Mouse (Mus musculus) induced T-regulatory cell, adult 2 months (primary cell): ENCODE data around the gene Tex2.
"Not testable (repeated sequence)": the region's sequence is repeated elsewhere in the genome, so short reads cannot be mapped to it uniquely, and the experiment has no call there.

Source experiments
- DNase-seq: peaks from one replicate; pipeline ENCODE4 v3.0.0-alpha.2; 2012; ENCODE audit warnings: low read depth

Gene Tex2

GRCm38 (mm10) chr11:106506211-106506610 lies 107.0 kb downstream of the Tex2 start:
- peak; percentile 35 for DNase-seq

- DNase-seq = no peak
Observed at GRCm38 (mm10) chr11:106504129-106504528, 109.1 kb downstream of the Tex2 start.

- DNase-seq = no peak
Observed at GRCm38 (mm10) chr11:106503425-106503717, 109.9 kb downstream of the Tex2 start.

- no peak for DNase-seq
Observed at GRCm38 (mm10) chr11:106502631-106503424, 110.4 kb downstream of the Tex2 start.

- DNase-seq = no peak
Observed at GRCm38 (mm10) chr11:106502159-106502505, 111.1 kb downstream of the Tex2 start.

DNA sequence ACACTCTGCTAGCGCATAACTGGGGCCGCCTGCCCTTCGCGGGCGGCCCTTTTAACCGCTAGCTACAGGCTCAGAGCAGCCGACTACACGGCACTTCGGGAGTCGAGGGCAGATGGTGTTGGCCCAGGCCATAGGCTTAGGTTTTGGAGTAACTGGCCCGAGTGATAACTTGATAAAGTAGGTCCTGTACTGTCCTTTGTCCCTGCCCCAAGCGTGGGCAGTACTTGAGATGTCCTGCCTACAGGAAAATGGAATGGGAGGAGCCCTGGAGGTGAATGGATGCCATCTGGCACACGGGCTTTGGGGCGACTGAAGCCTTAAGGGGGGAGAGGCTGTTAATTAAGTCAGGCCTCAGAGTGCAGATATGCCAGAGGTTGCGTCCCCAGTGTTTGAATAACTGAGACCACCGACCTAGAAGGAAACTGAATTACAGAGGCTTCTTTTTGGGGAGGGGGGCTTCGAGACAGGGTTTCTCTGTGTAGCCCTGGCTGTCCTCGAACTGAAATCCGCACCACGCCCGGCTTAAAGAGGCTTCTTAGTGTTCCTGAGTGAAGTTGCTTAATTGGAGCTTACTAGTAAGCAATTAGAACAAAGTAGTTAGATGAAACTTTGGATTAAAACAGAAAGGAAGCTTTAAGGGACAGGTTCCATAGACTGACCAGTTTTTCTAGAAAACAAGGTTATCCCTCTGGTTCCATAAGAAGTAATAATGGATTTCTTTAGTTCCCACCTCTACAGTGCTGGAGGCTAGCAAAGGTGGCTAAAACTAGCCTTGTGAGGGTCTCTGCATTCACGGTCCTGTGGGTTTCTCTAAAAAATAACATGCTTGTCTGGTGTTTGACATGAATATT lies 111.7 kb downstream of the Tex2 start:
- peak; percentile 70 for DNase-seq

DNA sequence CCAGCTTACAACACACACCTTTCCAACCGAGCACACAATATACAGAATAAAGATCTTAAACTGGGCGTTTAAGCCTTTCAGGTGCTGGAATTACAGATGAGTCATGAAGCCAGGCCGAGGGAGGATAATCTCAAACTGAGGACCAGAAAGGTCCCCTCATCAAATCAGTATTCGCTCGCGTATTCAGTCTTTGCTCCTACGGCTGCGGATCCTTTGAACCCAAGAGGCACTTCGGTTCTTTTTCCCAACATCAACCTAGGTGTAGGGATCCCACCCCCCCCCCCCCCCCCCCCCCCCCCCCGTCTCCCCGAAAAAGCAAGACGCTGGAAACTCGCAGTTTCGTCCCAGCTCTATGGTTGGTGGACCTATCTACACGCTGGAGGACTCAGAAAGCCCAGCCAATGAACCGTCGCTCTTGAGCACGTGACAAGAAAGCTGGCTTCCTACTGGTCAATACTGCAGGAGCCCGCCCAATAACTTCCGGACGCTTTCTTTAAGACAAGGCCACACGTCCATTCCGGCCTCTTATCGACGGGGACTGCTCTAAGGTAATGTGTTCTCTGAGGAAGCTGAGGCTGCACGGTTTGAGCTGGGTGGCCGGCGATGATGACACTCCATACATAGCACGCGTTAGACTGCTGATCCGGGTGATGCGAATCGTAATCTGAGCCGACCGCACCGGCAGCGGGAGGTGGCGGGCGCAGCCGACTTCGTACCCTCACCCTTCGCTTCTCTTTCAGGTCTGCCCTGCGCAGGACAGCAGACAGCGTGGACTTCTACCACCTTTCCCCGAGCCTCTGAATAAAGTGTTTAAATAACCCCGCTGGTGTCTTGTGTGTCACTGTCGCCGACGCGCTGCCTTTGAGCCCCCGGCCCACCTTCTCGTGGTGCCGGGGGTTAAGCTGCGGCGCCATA lies 112.6 kb downstream of the Tex2 start:
- DNase-seq = peak; percentile 99

DNA sequence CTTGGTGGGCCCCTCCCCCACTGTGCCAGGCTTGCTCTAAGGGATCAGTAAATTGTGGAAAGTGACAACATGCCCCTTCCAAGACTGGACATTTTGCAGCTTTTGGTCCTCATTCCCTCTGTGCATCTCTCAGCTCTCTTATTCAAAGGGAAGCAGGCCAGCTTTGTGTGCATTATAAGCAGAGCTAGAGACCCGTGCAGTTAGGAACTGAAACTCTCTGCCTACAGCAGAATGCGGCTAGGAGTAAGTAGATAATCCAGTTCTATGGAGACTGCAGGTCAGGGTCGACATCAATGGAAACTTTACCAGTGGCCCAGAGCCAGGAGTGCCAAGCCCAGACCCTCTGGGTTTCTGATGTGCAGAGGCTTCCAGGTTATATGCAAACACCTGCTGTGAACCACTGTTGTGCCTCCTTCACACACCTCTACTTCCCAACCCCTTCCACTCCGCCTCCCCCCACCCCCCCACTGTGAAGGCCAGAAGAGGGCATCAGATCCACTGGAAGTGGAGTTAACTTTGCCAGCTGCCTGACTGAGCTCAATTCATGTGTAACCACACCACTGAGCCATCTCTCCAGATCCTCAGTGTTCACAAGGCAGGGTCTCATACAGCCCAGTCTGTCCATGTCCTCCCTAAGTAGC lies 114.4 kb downstream of the Tex2 start:
- DNase-seq = no peak

GRCm38 (mm10) chr11:106497926-106498325 lies 115.3 kb downstream of the Tex2 start:
- no peak for DNase-seq

GRCm38 (mm10) chr11:106497009-106497408 lies 116.2 kb downstream of the Tex2 start:
- DNase-seq = not testable (repeated sequence)

DNA sequence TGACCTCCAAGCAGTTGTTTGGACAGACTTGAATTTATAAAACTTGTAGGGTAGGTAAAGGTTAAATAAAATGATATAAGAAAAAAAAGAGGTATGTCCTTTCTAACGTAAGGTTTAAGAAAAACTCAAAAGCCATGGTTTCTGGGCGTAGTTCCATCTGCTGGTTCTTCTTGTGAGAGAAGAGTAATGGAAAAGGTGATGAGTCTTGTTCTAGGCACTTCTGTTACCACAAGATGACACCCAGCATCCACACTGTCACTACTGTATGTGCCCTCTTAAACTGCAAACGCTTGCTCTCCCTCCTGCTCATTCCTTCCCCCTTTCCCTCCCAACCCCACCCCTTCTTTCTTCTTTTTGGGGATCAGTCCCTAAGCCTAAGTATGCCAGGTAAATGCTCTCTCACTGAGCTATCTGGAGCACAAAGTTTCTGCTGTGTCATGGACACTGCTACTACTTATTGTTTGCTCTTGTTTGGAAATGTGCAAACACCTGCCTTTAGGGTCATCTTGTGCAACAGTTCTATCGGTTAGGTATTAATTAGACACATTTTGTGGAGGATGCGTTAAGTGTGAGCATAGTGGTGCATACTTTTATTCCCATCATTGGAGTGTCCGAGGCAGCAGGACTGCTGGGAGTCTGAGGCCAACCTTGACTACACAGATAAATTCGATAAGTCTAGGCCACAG lies 120.1 kb downstream of the Tex2 start:
- DNase-seq = no peak

- peak; percentile 91 for DNase-seq
Observed at GRCm38 (mm10) chr11:106491393-106491792, 121.8 kb downstream of the Tex2 start.

DNA sequence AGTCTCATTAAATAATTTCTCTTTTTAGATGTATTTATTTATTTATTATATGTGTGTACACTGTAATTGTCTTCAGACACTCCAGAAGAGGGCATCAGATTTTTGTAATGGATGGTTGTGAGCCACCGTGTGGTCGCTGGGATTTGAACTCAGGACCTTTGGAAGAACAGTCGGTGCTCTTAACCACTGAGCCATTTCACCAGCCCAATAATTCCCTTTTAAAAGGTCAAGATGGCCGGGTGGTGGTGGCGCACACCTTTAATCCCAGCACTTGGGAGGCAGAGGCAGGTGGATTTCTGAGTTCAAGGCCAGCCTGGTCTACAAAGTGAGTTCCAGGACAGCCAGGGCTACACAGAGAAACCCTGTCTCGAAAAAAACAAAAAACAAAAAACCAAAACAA lies 122.6 kb downstream of the Tex2 start:
- DNase-seq = not testable (repeated sequence)

DNA sequence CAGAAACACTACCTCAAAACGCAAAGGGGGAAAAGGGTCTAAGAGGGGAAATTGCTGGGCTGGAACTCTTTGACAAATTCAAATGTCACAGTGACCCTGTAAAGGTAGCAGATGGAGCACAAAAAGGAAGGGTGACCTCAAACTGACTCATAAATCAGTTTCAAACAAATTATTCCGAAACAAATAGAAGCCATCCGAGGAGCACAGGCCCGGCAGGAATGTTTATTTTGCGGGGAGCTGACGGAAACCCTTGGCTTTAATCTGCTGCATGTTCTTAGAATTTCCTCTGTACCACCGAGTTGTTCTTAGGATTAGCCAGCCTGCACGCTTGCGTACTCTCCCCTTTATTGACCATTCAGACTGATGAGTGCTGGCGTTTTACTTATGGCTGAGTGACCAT lies 123.2 kb downstream of the Tex2 start:
- no peak for DNase-seq

GRCm38 (mm10) chr11:106489036-106489693 lies 124.1 kb downstream of the Tex2 start:
- DNase-seq = no peak

DNA sequence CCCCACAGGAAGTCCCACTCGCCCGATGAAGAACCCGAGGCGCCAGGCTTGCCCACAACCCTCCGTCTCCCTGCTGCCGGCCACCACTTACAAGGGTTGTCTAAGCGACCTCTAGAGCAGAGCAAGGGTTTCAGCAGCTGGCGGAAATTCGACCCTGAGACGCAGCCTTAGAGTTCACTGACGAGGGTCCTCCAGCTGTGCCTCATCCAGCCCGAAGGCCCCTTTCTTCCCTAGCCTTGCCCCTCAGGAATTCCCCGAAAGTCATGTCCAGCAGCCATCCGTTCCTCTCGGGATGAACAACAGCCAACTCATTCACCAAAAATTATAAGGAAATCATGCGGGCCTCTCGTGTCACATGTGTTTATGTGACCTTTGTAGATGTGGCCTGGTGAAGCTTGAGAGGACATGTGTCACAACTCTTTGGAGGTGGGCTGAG lies 125.1 kb downstream of the Tex2 start:
- no peak for DNase-seq

DNA sequence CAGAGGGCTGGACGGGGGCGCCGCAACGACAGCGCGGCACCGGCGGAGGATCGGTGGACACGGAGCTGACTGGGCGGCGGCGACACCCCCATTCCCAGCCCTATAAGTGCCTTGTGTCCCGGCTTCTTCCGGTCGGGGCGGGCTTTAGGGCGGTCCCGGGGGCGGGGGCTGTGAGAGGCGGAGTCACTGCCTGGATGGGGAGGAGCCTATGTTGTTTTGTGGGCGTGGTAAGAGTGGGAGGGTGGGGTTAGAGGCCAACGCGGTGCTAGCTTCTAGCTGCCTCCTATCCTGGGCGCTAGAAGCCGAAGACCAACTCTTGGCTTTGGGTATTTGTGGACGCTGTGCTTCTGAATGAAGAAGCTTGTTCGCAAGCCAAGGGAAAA lies 125.5 kb downstream of the Tex2 start, which contains the start of gene Ern1:
TSS of gene Ern1 (minus strand) at position 120 of the 383 bp plus-strand sequence.
- peak; percentile 96 for DNase-seq

DNA sequence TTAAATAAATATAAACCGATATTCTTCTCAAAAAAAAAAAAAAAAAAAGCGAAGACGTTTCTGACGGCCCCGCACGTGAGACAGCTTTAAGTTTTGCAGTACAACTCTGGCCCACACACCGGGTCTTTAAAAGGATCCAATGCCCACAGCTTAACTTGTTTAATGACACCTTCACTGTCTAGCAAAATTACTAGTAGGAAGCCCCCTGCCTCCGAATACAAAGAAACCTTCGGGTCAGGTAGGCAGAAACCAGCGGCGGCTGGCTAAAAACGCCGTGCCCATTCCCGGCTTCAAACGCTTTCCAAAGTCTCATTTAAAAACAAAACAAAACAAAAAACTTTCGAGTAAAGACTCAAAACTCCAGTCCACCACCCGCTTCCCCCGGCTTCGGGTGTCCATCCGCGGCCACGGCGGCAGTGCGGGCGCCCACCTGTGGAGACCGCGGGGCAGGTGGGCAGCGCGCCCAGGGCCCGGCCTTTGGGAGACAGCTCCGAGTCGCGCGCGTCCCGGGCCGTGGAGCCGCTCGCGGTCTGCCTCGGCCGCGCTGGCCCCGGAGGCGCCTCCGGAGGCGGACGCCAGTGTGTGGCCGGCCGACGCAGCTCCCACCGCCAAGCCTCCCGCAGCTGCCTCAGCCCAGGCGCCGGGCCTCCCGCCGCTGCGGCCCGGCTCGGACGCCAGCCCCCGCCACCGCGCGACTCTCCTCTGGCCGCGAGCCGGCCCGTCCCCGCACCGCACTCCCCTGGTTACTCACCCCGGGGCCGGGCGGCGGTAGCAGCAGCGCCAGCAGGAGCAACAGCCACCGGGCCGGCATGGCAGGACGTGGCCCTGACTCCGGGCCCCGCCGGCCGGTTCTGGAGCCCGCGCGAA lies 126.1 kb downstream of the Tex2 start:
- DNase-seq = peak; percentile 58

DNA sequence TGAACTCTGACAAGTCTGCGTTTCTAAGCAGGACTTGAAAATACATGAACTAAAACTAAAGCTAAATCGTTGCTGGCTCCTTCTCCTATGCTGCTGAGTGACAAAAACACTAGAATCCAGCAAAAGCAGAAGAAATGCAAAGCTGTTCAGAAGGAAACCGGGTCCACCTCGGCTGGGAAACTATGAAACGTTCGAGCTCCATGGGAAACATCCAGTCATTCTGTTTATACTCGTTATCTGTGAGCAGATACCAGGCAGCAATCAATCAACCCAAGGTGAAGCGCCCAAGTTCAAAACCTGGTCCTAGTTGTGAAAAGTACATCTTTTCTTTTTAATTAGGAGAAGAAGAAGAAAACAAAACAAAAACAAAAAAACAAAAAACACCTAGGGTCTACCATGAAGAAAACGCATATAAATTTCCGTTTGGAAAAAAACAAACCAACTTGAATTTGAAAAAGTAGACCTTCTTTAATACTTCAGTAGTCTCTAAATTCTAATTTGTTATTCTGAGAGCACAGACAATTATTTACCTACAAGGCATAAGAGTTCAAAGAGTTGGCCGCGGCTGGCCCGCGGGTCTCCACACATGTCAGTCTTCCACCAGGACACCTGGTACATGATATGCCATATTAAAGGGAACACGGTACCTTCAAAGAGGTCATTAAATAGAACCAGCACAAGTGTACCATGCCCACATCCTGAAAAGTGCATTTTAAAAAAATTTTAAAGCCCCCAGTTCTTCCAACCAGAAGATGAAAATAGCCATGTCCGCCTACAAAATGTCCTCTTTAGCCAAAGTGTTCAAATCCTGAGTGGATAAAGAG lies 127.0 kb downstream of the Tex2 start:
- peak; percentile 56 for DNase-seq
